In the genomic region with DNA sequence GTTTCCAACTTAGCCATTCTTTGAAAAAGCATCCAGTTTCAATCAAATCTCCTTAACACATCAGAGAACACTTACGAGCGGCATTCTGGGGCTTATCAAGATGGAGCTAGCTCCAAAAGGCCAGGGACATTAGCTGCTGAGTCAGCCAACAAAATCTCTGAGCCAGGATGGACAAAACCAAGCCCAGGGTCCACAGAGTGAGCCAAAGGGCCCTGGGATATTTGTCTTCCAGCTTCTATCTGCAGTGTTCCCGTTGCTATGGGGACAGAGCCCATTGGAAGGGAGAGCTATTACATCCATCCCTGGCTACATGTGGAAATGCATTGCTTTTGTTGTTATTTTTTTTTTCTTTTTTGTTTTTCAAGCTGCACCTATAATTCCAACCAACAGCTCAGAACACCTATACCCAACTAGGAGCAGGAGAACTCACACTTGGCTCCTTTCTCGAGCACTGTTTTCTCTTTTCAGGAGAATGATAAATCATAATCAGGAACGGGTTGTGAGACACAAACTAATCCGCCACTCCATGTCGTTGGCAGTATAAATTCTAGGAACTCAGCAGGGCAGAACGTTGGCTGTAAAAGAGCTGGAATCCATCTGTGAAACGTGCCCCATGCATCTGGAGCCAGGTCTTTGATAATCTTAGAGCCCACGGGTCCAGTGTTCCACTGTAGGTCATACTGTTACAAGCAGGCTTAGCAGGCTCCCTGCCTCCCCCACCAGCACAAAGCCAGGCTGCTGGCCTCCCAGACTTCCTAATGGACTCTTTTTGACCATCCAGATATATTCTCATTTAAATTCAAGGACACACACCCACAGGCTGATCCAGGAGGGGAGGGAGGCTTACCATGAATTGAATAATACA, we compare ENCODE assay signal across 8 mouse cellular contexts. TPM values are rescaled to one million over a fixed set of nuclear protein-coding genes. Genes with fewer than 3 reads are reported as not detected.
DNase-seq lines count a peak whose midpoint lies in the region; ATAC-seq and TF ChIP-seq lines count a peak whose summit lies in the region.

No protein-coding gene starts in this region.

- 0 out of 2 replicates have a peak overlapping the region, but pooled peaks have one; percentile 21 for H3K4me2 ChIP-seq in forebrain, embryonic 11.5 days (ENCODE audit: low read depth, low read length, severe bottlenecking)
- peak overlapping the region; percentile 29; the same call in 1 of the 2 replicates for H3K4me2 ChIP-seq in hindbrain, embryonic 14.5 days (replicated peaks)
- peak overlapping the region; percentile 20; the same call in 1 of the 2 replicates for H3K4me2 ChIP-seq in midbrain, embryonic 15.5 days
- no peak overlapping the region for H3K4me2 ChIP-seq in intestine, embryonic 16.5 days (ENCODE audit: low read depth, low read length)

- POLR2A ChIA-PET in Patski (lab: Charles Lee): no interaction called here

- WGBS in heart, embryonic 10.5 days: 73% methylated on average over 10 of the region's 10 CpGs
- WGBS in forebrain, embryonic 11.5 days: 50% methylated on average over 10 of the region's 10 CpGs
- 22% methylated on average over 10 of the region's 10 CpGs for WGBS in hindbrain, embryonic 14.5 days
- 13% methylated on average over 10 of the region's 10 CpGs for WGBS in midbrain, embryonic 15.5 days
- 54% methylated on average over 10 of the region's 10 CpGs for WGBS in intestine, embryonic 16.5 days

- no peaks in the 10 kb centered on the region for H3K36me3 ChIP-seq in heart, embryonic 10.5 days
- no peaks in the 10 kb centered on the region for H3K36me3 ChIP-seq in forebrain, embryonic 11.5 days (ENCODE audit: control insufficient read depth, insufficient read depth, low read length)
- no peaks in the 10 kb centered on the region for H3K36me3 ChIP-seq in hindbrain, embryonic 14.5 days (replicated peaks; ENCODE audit: control insufficient read depth, insufficient read depth)
- no peaks in the 10 kb centered on the region for H3K36me3 ChIP-seq in midbrain, embryonic 15.5 days (replicated peaks)
- no peaks in the 10 kb centered on the region for H3K36me3 ChIP-seq in intestine, embryonic 16.5 days (ENCODE audit: control insufficient read depth, insufficient read depth, low read length)

- peak; percentile 93 for DNase-seq in heart, adult 11 months
- no peak for DNase-seq in heart, embryonic 10.5 days (ENCODE audit: low spot score)
- DNase-seq in Patski (ENCODE audit: low read depth, low spot score): no peak
- no peak for DNase-seq in forebrain, embryonic 11.5 days (ENCODE audit: low spot score)
- DNase-seq in hindbrain, embryonic 14.5 days (ENCODE audit: low spot score): peak; percentile 52
- DNase-seq in kidney, postnatal 25 days: no peak

- H3K9ac ChIP-seq in forebrain, embryonic 11.5 days (ENCODE audit: low read length): no peak overlapping the region
- no peak overlapping the region; the same call in 1 of the 2 replicates for H3K9ac ChIP-seq in hindbrain, embryonic 14.5 days
- H3K9ac ChIP-seq in midbrain, embryonic 15.5 days: no peak overlapping the region
- H3K9ac ChIP-seq in intestine, embryonic 16.5 days (ENCODE audit: low read depth, low read length): no peak overlapping the region

- H3K9me3 ChIP-seq in heart, embryonic 10.5 days: no peaks in the 10 kb centered on the region
- H3K9me3 ChIP-seq in forebrain, embryonic 11.5 days (ENCODE audit: control insufficient read depth, low read length): no peaks in the 10 kb centered on the region; the same call in 1 of the 2 replicates
- H3K9me3 ChIP-seq in hindbrain, embryonic 14.5 days (ENCODE audit: control insufficient read depth, low read length): peaks cover 13% of the 10 kb centered on the region
- no peaks in the 10 kb centered on the region for H3K9me3 ChIP-seq in midbrain, embryonic 15.5 days
- H3K9me3 ChIP-seq in intestine, embryonic 16.5 days (ENCODE audit: control insufficient read depth, low read length): no peaks in the 10 kb centered on the region

- in situ Hi-C loops in Patski (cut with MboI; ENCODE audit: low pct_unique_long_range_greater_than_20kb): no loop called here

- H3K4me1 ChIP-seq in heart, embryonic 10.5 days: no peaks in the 10 kb centered on the region
- 0 out of 2 replicates have a peak, but pooled peaks cover 4% of the 10 kb centered on the region for H3K4me1 ChIP-seq in forebrain, embryonic 11.5 days (replicated peaks; ENCODE audit: control insufficient read depth, insufficient read depth, low read length)
- peaks cover 16% of the 10 kb centered on the region for H3K4me1 ChIP-seq in hindbrain, embryonic 14.5 days (replicated peaks; ENCODE audit: control insufficient read depth, insufficient read depth, low read length)
- H3K4me1 ChIP-seq in midbrain, embryonic 15.5 days: peaks cover 21% of the 10 kb centered on the region
- no peaks in the 10 kb centered on the region for H3K4me1 ChIP-seq in intestine, embryonic 16.5 days (ENCODE audit: control insufficient read depth, insufficient read depth, low read length)

- no peak overlapping the region for H3K4me3 ChIP-seq in heart, embryonic 10.5 days
- H3K4me3 ChIP-seq in forebrain, embryonic 11.5 days (ENCODE audit: low read depth, low read length): no peak overlapping the region
- no peak overlapping the region for H3K4me3 ChIP-seq in hindbrain, embryonic 14.5 days (replicated peaks; ENCODE audit: low read length)
- no peak overlapping the region for H3K4me3 ChIP-seq in midbrain, embryonic 15.5 days
- no peak overlapping the region for H3K4me3 ChIP-seq in intestine, embryonic 16.5 days (ENCODE audit: low read length)

- TF ChIP-seq CTCF in Patski (IDR thresholded peaks at IDR 0.05): no peak

- peak; percentile 39 for ATAC-seq in Patski
- peak; percentile 86 for ATAC-seq in forebrain, embryonic 11.5 days (replicated peaks; ENCODE audit: low FRiP score)
- ATAC-seq in hindbrain, embryonic 14.5 days (ENCODE audit: low FRiP score): peak; percentile 87
- peak; percentile 93 for ATAC-seq in midbrain, embryonic 15.5 days (replicated peaks)
- ATAC-seq in intestine, embryonic 16.5 days: no peak

- H3K27me3 ChIP-seq in heart, embryonic 10.5 days (ENCODE audit: insufficient read depth, poor library complexity, severe bottlenecking): no peaks in the 10 kb centered on the region
- no peaks in the 10 kb centered on the region for H3K27me3 ChIP-seq in Patski
- H3K27me3 ChIP-seq in forebrain, embryonic 11.5 days (ENCODE audit: control insufficient read depth, insufficient read depth, low read length): no peaks in the 10 kb centered on the region
- H3K27me3 ChIP-seq in hindbrain, embryonic 14.5 days (ENCODE audit: control insufficient read depth, insufficient read depth, low read length): no peaks in the 10 kb centered on the region
- no peaks in the 10 kb centered on the region for H3K27me3 ChIP-seq in midbrain, embryonic 15.5 days (replicated peaks)
- H3K27me3 ChIP-seq in intestine, embryonic 16.5 days (replicated peaks; ENCODE audit: control insufficient read depth, insufficient read depth, low read length): no peaks in the 10 kb centered on the region

- CTCF ChIA-PET in Patski (lab: Charles Lee): interaction anchor here (1.1 kb wide), 1 partner anchor 38 kb away, joined by 4 read pairs; no protein-coding TSS in a partner anchor

- no peak overlapping the region for H3K27ac ChIP-seq in heart, embryonic 10.5 days
- H3K27ac ChIP-seq in forebrain, embryonic 11.5 days (ENCODE audit: low read depth, low read length): peak overlapping the region; percentile 53; the same call in 1 of the 2 replicates
- peak overlapping the region; percentile 80 for H3K27ac ChIP-seq in hindbrain, embryonic 14.5 days
- H3K27ac ChIP-seq in midbrain, embryonic 15.5 days: peak overlapping the region; percentile 77
- H3K27ac ChIP-seq in intestine, embryonic 16.5 days (ENCODE audit: low read length): no peak overlapping the region

RNA-seq across cellular contexts. Expression of a gene that starts 45.8 kb away (rescaled TPM):
- polyA plus RNA-seq in heart, embryonic 10.5 days (2016; fragmentation: Nextera tagmentation; extraction: Ambion mirVana): 0.20 and 0.36 TPM in 2 replicates
- polyA plus RNA-seq in Patski (2021): 0.06 TPM
- 0.27 and 0.31 TPM in 2 replicates for polyA plus RNA-seq in forebrain, embryonic 11.5 days (2014; fragmentation: Nextera tagmentation; extraction: Ambion mirVana)
- 0.33 and 0.41 TPM in 2 replicates for polyA plus RNA-seq in hindbrain, embryonic 14.5 days (2014; fragmentation: Nextera tagmentation; extraction: Ambion mirVana)
- polyA plus RNA-seq in midbrain, embryonic 15.5 days (2015; fragmentation: Nextera tagmentation; extraction: Ambion mirVana): 0.31 and 0.36 TPM in 2 replicates
- polyA plus RNA-seq in intestine, embryonic 16.5 days (2015; fragmentation: Nextera tagmentation; extraction: Ambion mirVana): 0.16 and 0.20 TPM in 2 replicates

Comparison
In these comparisons a context has a peak if more than half of its experiments do, and no peak if none do; other contexts are left out.
1. DNase-seq: peak in heart, adult 11 months (single experiment) and hindbrain, embryonic 14.5 days (single experiment); none in heart, embryonic 10.5 days (single experiment), Patski (single experiment), forebrain, embryonic 11.5 days (single experiment) and kidney, postnatal 25 days (0 of 2).
2. H3K27ac ChIP-seq: peak in forebrain, embryonic 11.5 days (single experiment), hindbrain, embryonic 14.5 days (single experiment) and midbrain, embryonic 15.5 days (single experiment); none in heart, embryonic 10.5 days (single experiment) and intestine, embryonic 16.5 days (single experiment).